Comparison of ENCODE assay signal across 19 mouse cellular contexts in the genomic region with DNA sequence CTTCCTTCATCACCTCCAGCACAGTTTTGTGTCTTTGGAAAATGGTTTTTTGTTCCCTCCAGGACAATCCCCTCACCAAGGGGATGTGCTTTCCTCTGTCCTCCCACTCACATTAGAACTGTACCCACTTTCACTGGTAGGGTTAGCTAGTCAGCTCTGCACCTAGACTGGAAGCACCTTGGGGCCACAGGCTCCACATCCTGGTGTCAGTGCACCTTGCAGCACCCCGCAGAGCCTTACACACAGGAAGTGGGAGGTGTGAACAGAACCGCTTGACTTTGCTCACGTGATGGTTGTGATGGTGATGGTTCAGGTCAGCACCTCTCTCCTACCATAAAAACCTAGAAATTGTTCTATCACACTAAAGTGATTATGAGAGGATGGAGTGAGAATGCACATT.
DNase-seq lines count a peak whose midpoint lies in the region; ATAC-seq lines count a peak whose summit lies in the region.
"Had no signal": no experiment of that assay in that cellular context is flagged by ENCODE, and none has a peak within 500 bp of the region (broad histone marks: within the 10 kb centered on the region; RNA-seq: fewer than 3 reads in every experiment).

No protein-coding gene starts in this region.

- intact Hi-C loops in heart, postnatal 36 days (cut with DNase I): no loop called here

- no peaks in the 10 kb centered on the region for H3K36me3 ChIP-seq in heart, embryonic 10.5 days
- H3K36me3 ChIP-seq: embryonic facial prominence, embryonic 15.5 days; forebrain, embryonic 15.5 days; heart, embryonic 12.5 days; hindbrain, embryonic 12.5 days had no signal

- H3K9me3 ChIP-seq in heart, embryonic 10.5 days: no peaks in the 10 kb centered on the region
- H3K9me3 ChIP-seq: embryonic facial prominence, embryonic 15.5 days; forebrain, embryonic 15.5 days; G1E; heart, embryonic 12.5 days; hindbrain, embryonic 12.5 days had no signal

- 80% methylated on average over 3 of the region's 3 CpGs for WGBS in heart, embryonic 10.5 days

- H3K27me3 ChIP-seq in heart, embryonic 10.5 days (ENCODE audit: insufficient read depth, poor library complexity, severe bottlenecking): no peaks in the 10 kb centered on the region
- H3K27me3 ChIP-seq: embryonic facial prominence, embryonic 15.5 days; forebrain, embryonic 15.5 days; heart, embryonic 12.5 days; hindbrain, embryonic 12.5 days had no signal

- DNase-seq in heart, embryonic 10.5 days (ENCODE audit: low spot score): peak; percentile 67
- no peak for DNase-seq in heart, postnatal 36 days
- DNase-seq in CD4-positive helper T cell, adult 2 months (ENCODE audit: low read depth, low spot score): peak; percentile 43
- no peak for DNase-seq in layer of hippocampus, postnatal 14 days (ENCODE audit: low spot score in 2 of 2)
- DNase-seq in spleen, postnatal 4 days (ENCODE audit: low spot score in 2 of 2): no peak
- DNase-seq in urinary bladder, postnatal 25 days (ENCODE audit: low spot score): no peak
- DNase-seq: cerebellum, adult 11 months; cerebellum, adult 8-10 months; cerebellum, postnatal 14 days; embryo, embryonic 11 days; heart, adult 2 months had no signal

- H3K27ac ChIP-seq in heart, embryonic 10.5 days: no peak overlapping the region
- H3K27ac ChIP-seq: embryonic facial prominence, embryonic 15.5 days; forebrain, embryonic 15.5 days; heart, adult 2 months; hindbrain, embryonic 12.5 days had no signal

- peaks cover 59% of the 10 kb centered on the region for H3K4me1 ChIP-seq in heart, embryonic 10.5 days

- ATAC-seq in activated CD4-positive, CD25-positive, alpha-beta regulatory T cell, adult 4 months: peak; percentile 78
- ATAC-seq in neutrophil, adult 5-6 weeks (ENCODE audit: extremely low read depth, insufficient number of reproducible peaks, low FRiP score, poor library complexity, severe bottlenecking): peak; percentile 46; the same call in 1 of the 2 replicates
- ATAC-seq: hindbrain, embryonic 16.5 days had no signal

- no peak overlapping the region for H3K4me3 ChIP-seq in heart, embryonic 10.5 days
- H3K4me3 ChIP-seq: embryonic facial prominence, embryonic 15.5 days; forebrain, embryonic 15.5 days; heart, adult 2 months; heart, embryonic 12.5 days; hindbrain, embryonic 12.5 days had no signal

Comparison
In these comparisons a context has a peak if more than half of its experiments do, and no peak if none do; other contexts are left out.
1. DNase-seq: peak in heart, embryonic 10.5 days (single experiment) and CD4-positive helper T cell, adult 2 months (single experiment); none in heart, postnatal 36 days (0 of 2), layer of hippocampus, postnatal 14 days (0 of 2), spleen, postnatal 4 days (0 of 2) and urinary bladder, postnatal 25 days (single experiment).